Mouse (Mus musculus) MEL (cell line): ENCODE results near the gene Gm6169. TPM values are rescaled to one million over a fixed set of nuclear protein-coding genes. Genes with fewer than 3 reads are reported as not detected.

Source experiments
- polyA plus RNA-seq, 2 experiments: library from polyadenylated mRNA; stranded (reverse) in 1 of 2; unstranded in 1 of 2; fragments of >175 nt in 1 of 2; fragments of >200 nt in 1 of 2; gene quantifications; 2 replicates each; pipeline versions ENCODE4 v1.2.1 to v1.2.4; 2012; ENCODE audit warnings: low replicate concordance in 2 of 2, low read depth in 1 of 2; ENCODE audit not compliant: insufficient read length in 2 of 2, insufficient read depth in 1 of 2, missing spikeins in 1 of 2
- total RNA-seq: library from RNA; depleted of rRNA; stranded (reverse); fragments of 300-350 nt; gene quantifications from 2 replicates; pipeline ENCODE4 v1.2.3, GENCODE M21; 2012; rRNA removed

The Gm6169 gene
- total and polyA plus RNA-seq, 3 experiments: 1.9 to 3.6 TPM; not detected in 1

Other genes starting within 250 kb of the Gm6169 start
- gene Gcnt4, start 174.5 kb downstream of the Gm6169 start, total RNA-seq: not detected in 2 replicates
- gene Gcnt4, start 174.5 kb downstream of the Gm6169 start, polyA plus RNA-seq: not detected
- not detected in 2 replicates for gene 1700029F12Rik, start 64.9 kb downstream of the Gm6169 start, total RNA-seq
- gene 1700029F12Rik, start 64.9 kb downstream of the Gm6169 start, polyA plus RNA-seq: not detected
- gene Fam169a, start 32.0 kb downstream of the Gm6169 start, total RNA-seq: 0.49 and 0.62 TPM in 2 replicates
- under 1 TPM in 1 of 2 experiments, not detected in 1; 0.89 TPM for gene Fam169a, start 32.0 kb downstream of the Gm6169 start, polyA plus RNA-seq
- 25.7 and 25.9 TPM in 2 replicates for gene Gfm2, start 38.7 kb upstream of the Gm6169 start, total RNA-seq
- 10 to 100 TPM in 1 of 2 experiments, not detected in 1; 34.1 TPM for gene Gfm2, start 38.7 kb upstream of the Gm6169 start, polyA plus RNA-seq
- 130 and 133 TPM in 2 replicates for gene Nsa2, start 38.7 kb upstream of the Gm6169 start, total RNA-seq
- 100 to 1,000 TPM; 200 to 245 TPM for gene Nsa2, start 38.7 kb upstream of the Gm6169 start, polyA plus RNA-seq
- gene Hexb, start 99.1 kb upstream of the Gm6169 start, total RNA-seq: 11.1 and 12.7 TPM in 2 replicates
- 10 to 100 TPM in 1 of 2 experiments, not detected in 1; 15.4 TPM for gene Hexb, start 99.1 kb upstream of the Gm6169 start, polyA plus RNA-seq
- not detected in 2 replicates for gene Enc1, start 141.9 kb upstream of the Gm6169 start, total RNA-seq
- gene Enc1, start 141.9 kb upstream of the Gm6169 start, polyA plus RNA-seq: not detected